Comparison of ENCODE assay signal across 8 mouse cellular contexts in genomic region chr5:72201600-72201999, GRCm38 (mm10). TPM values are rescaled to one million over a fixed set of nuclear protein-coding genes. Genes with fewer than 3 reads are reported as not detected.
DNase-seq lines count a peak whose midpoint lies in the region; ATAC-seq lines count a peak whose summit lies in the region.

No protein-coding gene starts in this region.

- no peaks in the 10 kb centered on the region for H3K27me3 ChIP-seq in kidney, embryonic 15.5 days
- H3K27me3 ChIP-seq in embryonic facial prominence, embryonic 14.5 days (replicated peaks; ENCODE audit: control insufficient read depth, insufficient read depth, low read length), result no peaks in the 10 kb centered on the region
- H3K27me3 ChIP-seq in heart, embryonic 14.5 days (ENCODE audit: control insufficient read depth, insufficient read depth, low read length), result no peaks in the 10 kb centered on the region
- no peaks in the 10 kb centered on the region for H3K27me3 ChIP-seq in liver, embryonic 15.5 days

- no peaks in the 10 kb centered on the region for H3K36me3 ChIP-seq in kidney, embryonic 15.5 days
- no peaks in the 10 kb centered on the region for H3K36me3 ChIP-seq in embryonic facial prominence, embryonic 14.5 days (ENCODE audit: control insufficient read depth, insufficient read depth, low read length)
- no peaks in the 10 kb centered on the region for H3K36me3 ChIP-seq in heart, embryonic 14.5 days (ENCODE audit: control insufficient read depth, insufficient read depth, low read length)
- no peaks in the 10 kb centered on the region for H3K36me3 ChIP-seq in liver, embryonic 15.5 days (replicated peaks)

- DNase-seq in kidney, adult 11 months, result peak; percentile 35
- peak; percentile 72 for DNase-seq in embryonic facial prominence, embryonic 14.5 days (ENCODE audit: low spot score)
- DNase-seq in ovary, adult 18-20 months (ENCODE audit: low spot score), result no peak
- DNase-seq in cerebellum, adult 11 months, result no peak
- no peak for DNase-seq in spleen, postnatal 36 days (ENCODE audit: low spot score in 2 of 2)

- H3K4me2 ChIP-seq in kidney, embryonic 15.5 days, result no peak overlapping the region
- H3K4me2 ChIP-seq in embryonic facial prominence, embryonic 14.5 days (ENCODE audit: low read depth, low read length), result peak overlapping the region; percentile 38
- H3K4me2 ChIP-seq in heart, embryonic 14.5 days (ENCODE audit: low read length), result peak overlapping the region; percentile 27; the same call in 1 of the 2 replicates
- H3K4me2 ChIP-seq in liver, embryonic 15.5 days, result peak overlapping the region; percentile 27

- H3K4me3 ChIP-seq in kidney, embryonic 15.5 days (replicated peaks), result no peak overlapping the region
- peak overlapping the region; percentile 4; the same call in 1 of the 2 replicates for H3K4me3 ChIP-seq in embryonic facial prominence, embryonic 14.5 days (ENCODE audit: low read depth, low read length)
- H3K4me3 ChIP-seq in heart, embryonic 14.5 days (ENCODE audit: control insufficient read depth in 1 of 2, insufficient read depth in 1 of 2, low read depth in 1 of 2, low read length in 2 of 2), result no peak overlapping the region
- H3K4me3 ChIP-seq in liver, embryonic 15.5 days (replicated peaks), result no peak overlapping the region

- H3K9ac ChIP-seq in kidney, embryonic 15.5 days, result no peak overlapping the region
- no peak overlapping the region for H3K9ac ChIP-seq in embryonic facial prominence, embryonic 14.5 days (ENCODE audit: low read depth, low read length)
- H3K9ac ChIP-seq in heart, embryonic 14.5 days (ENCODE audit: low read length), result no peak overlapping the region
- H3K9ac ChIP-seq in liver, embryonic 15.5 days, result no peak overlapping the region

- 47% methylated on average over 7 of the region's 7 CpGs for WGBS in kidney, embryonic 15.5 days
- WGBS in embryonic facial prominence, embryonic 14.5 days, result 36% methylated on average over 7 of the region's 7 CpGs
- 35% methylated on average over 7 of the region's 7 CpGs for WGBS in heart, embryonic 14.5 days
- WGBS in liver, embryonic 15.5 days (ENCODE audit: insufficient replicate concordance), result 33% methylated on average over 7 of the region's 7 CpGs

- no peak for ATAC-seq in kidney, embryonic 15.5 days (replicated peaks; ENCODE audit: low FRiP score)
- ATAC-seq in embryonic facial prominence, embryonic 14.5 days (ENCODE audit: low read depth), result peak; percentile 35; the same call in 1 of the 2 replicates
- ATAC-seq in heart, embryonic 14.5 days (ENCODE audit: insufficient number of reproducible peaks, insufficient read depth, low FRiP score, low read depth), result no peak
- ATAC-seq in liver, embryonic 15.5 days (ENCODE audit: insufficient read depth), result no peak

- H3K9me3 ChIP-seq in kidney, embryonic 15.5 days (replicated peaks), result no peaks in the 10 kb centered on the region
- no peaks in the 10 kb centered on the region for H3K9me3 ChIP-seq in embryonic facial prominence, embryonic 14.5 days (ENCODE audit: control insufficient read depth, low read length)
- no peaks in the 10 kb centered on the region for H3K9me3 ChIP-seq in heart, embryonic 14.5 days (ENCODE audit: control insufficient read depth, low read length)
- no peaks in the 10 kb centered on the region for H3K9me3 ChIP-seq in liver, embryonic 15.5 days (replicated peaks)

- H3K4me1 ChIP-seq in kidney, embryonic 15.5 days, result peaks cover 11% of the 10 kb centered on the region
- H3K4me1 ChIP-seq in embryonic facial prominence, embryonic 14.5 days (ENCODE audit: control insufficient read depth, insufficient read depth, low read length), result peaks cover 4% of the 10 kb centered on the region; the same call in 1 of the 2 replicates
- peaks cover 3 to 18% of the 10 kb centered on the region in 2 experiments; a peak in 2 of 4 replicates for H3K4me1 ChIP-seq in heart, embryonic 14.5 days (ENCODE audit: control insufficient read depth in 2 of 2, insufficient read depth in 2 of 2, low read length in 2 of 2)
- H3K4me1 ChIP-seq in liver, embryonic 15.5 days (replicated peaks), result peaks cover 35% of the 10 kb centered on the region

- no peak overlapping the region for H3K27ac ChIP-seq in kidney, embryonic 15.5 days
- H3K27ac ChIP-seq in embryonic facial prominence, embryonic 14.5 days (replicated peaks; ENCODE audit: low read depth, low read length), result no peak overlapping the region
- no peak overlapping the region for H3K27ac ChIP-seq in heart, embryonic 14.5 days (replicated peaks in 1 of 2; ENCODE audit: control insufficient read depth in 1 of 2, insufficient read depth in 1 of 2, low read depth in 2 of 2, low read length in 2 of 2)
- H3K27ac ChIP-seq in liver, embryonic 15.5 days (replicated peaks), result no peak overlapping the region

RNA-seq across cellular contexts. Expression of gene Commd8, which starts 33.6 kb away (rescaled TPM):
- polyA plus RNA-seq in kidney, embryonic 15.5 days (2015; fragmentation: Nextera tagmentation; extraction: Ambion mirVana), result 136 and 166 TPM in 2 replicates
- 106 and 128 TPM in 2 replicates for polyA plus RNA-seq in embryonic facial prominence, embryonic 14.5 days (2014; fragmentation: Nextera tagmentation; extraction: Ambion mirVana)
- 99.6 and 116 TPM in 2 replicates for polyA plus RNA-seq in heart, embryonic 14.5 days (2014; fragmentation: Nextera tagmentation; extraction: Ambion mirVana)
- 52.8 and 55.4 TPM in 2 replicates for polyA plus RNA-seq in liver, embryonic 15.5 days (2015; fragmentation: Nextera tagmentation; extraction: Ambion mirVana)

Comparison
In these comparisons a context has a peak if more than half of its experiments do, and no peak if none do; other contexts are left out.
1. DNase-seq: peak in kidney, adult 11 months (single experiment) and embryonic facial prominence, embryonic 14.5 days (single experiment); none in ovary, adult 18-20 months (single experiment), cerebellum, adult 11 months (single experiment) and spleen, postnatal 36 days (0 of 2).